Mouse (Mus musculus) kidney, adult 2 months (tissue): Measurements from ENCODE around the gene Cfap97.

Source experiments
- CTCF ChIP-seq: fragments of 200-500 bp; conservative IDR thresholded peaks from 2 replicates; pipeline ENCODE4 v1.5.1; 2011; ENCODE audit warnings: low read depth, mild to moderate bottlenecking, control low read depth, low read length, moderate library complexity, mixed read lengths; ENCODE audit not compliant: insufficient read depth, insufficient read length
- POLR2A ChIP-seq: fragments of 200-500 bp; IDR thresholded peaks from one replicate; pipeline ENCODE4 v1.6.1; 2011; ENCODE audit warnings: low read depth, low read length, control low read depth

- no peak for TF ChIP-seq CTCF
- no peak for TF ChIP-seq POLR2A
Measured at GRCm38 (mm10) chr8:46137336-46137735, 14.2 kb upstream of the Cfap97 start.
